Mouse (Mus musculus) retina, postnatal 1 day (tissue): ENCODE measurements around the gene Chchd1.
A peak's percentile ranks its signal among the peaks of the same experiment; 100 is the strongest.
"Not testable (repeated sequence)": the region's sequence is repeated elsewhere in the genome, so short reads cannot be mapped to it uniquely, and the experiment has no call there.

Experiments
- DNase-seq: peaks from one replicate; pipeline ENCODE4 v3.0.0-alpha.2; 2012

The Chchd1 gene

DNA sequence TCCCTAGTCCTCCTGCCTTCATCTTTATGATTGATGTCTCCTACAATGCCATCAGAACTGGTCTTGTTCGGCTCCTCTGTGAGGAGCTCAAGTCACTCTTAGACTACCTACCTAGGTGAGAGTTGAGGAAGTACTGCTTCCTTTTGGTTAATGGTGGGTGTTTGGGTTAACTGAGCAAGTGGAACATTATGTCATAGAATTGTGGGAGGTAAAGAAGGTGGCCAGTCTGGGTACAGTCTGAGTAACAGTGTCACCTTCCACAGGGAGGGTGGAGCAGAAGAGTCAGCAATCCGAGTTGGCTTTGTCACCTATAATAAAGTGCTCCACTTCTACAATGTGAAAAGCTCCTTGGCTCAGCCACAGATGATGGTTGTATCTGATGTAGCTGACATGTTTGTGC, 13.8 kb upstream of the Chchd1 start:
- DNase-seq = no peak

DNA sequence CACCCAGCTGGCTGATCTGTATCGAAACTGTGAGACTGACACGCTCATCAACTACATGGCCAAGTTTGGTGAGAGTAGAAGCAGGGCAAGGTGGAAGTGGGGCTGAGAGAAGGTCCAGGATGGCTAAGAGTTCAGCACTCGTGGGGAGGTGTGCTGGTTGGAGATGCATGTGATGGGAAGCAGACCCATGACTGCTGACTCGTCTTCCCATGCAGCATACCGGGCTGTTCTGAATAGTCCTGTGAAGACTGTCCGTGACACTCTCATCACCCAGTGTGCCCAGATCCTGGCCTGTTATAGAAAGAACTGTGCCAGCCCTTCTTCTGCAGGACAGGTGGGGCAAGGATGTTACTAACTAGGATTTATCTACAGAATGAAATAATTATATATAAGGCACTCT, 11.0 kb upstream of the Chchd1 start:
- DNase-seq = no peak

DNA sequence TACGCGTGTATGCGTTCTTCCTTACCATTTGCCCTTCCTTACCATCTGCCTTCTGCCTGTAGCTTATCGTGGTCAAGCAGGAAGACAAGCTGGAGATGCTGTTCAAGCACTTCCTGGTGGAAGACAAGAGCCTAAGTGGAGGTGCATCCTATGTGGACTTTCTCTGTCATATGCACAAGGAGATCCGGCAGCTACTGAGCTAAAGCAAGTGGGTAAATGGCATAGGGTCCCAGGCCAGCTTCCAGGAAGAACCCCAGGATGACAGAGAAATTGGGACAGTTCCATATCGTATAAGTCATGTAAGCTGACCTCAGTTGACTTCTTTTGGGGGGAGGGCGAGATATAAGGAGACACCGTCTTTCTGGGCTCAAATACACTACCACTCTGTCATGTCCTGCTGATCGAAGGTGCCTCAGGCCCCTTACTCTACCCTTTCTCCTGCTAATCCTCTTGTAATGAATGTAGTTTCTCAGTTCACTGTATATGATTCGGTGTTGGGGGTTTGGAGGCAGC, 9.2 kb upstream of the Chchd1 start:
- DNase-seq = no peak

DNA sequence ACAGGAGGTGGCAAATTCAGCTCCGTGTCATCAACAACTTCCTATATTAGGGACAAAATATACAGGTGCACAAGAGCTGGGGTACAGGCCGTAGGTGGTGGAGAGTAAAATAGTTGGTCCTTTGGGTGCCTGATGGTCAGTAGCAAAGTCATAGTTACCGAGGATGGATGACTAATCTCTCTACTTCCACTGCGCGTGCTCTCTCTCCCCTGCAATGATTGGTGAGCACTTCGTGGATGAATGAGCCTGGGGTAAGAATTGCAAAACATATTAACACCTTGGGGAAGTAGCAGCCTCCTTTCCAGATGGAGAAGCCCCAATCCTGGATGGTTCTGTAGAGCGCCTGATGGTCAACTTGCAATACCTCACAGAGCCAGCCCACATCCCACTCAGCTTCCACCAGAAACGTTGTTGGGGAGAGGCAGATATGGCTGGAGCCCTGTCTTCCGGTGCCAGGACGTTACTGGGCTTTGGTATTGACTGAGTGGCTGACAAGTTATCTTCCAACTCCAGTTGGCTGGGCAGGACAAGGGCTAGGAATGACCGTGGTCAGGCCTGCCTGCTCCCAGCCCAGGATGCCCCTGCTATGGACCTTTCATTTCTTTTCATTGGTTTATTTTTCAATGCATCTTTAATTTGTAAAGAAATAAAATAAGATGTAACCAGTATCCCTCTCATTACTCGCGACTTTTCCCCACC, 8.5 kb upstream of the Chchd1 start:
- peak; percentile 4 for DNase-seq

DNA sequence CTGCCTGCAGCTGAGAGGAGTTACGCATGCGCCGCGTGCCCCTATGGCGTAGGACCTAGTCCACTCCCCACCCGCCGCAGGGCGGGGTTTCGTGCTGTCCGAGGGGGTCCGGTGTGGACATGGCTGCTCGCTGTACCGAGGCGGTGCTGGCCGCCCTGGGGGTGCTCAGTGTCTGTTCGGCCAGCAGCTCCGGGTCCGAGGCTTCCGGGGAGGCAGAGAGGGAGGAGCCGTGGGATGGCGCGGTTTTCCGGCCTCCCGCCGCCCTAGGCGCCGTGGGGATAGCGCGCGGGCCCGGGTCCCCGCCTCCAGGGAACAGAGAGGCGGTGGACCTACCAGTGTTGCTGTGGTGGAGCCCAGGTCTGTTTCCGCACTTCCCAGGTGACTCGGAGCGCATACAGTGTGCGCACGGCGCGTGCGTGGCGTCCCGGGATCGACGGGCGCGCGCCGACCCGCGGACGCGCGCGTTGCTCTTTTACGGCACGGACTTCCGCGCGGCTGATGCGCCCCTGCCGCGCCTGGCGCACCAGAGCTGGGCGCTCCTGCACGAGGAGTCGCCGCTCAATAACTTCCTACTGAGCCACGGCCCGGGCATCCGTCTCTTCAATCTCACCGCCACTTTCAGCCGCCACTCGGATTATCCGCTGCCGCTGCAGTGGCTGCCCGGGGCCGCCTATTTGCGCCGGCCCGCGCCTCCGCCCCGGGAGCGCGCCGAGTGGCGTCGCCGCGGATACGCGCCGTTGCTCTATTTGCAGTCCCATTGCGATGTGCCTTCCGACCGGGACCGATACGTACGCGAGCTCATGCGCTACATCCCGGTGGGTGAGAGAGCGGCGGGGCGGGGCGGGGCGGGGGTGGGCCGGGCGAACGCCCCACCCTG, 7.7 kb upstream of the Chchd1 start, which contains the start of gene Fut11:
Gene Fut11 (plus strand): TSS at position 85 of the 877 bp plus-strand sequence.
- peak; percentile 92 for DNase-seq

DNA sequence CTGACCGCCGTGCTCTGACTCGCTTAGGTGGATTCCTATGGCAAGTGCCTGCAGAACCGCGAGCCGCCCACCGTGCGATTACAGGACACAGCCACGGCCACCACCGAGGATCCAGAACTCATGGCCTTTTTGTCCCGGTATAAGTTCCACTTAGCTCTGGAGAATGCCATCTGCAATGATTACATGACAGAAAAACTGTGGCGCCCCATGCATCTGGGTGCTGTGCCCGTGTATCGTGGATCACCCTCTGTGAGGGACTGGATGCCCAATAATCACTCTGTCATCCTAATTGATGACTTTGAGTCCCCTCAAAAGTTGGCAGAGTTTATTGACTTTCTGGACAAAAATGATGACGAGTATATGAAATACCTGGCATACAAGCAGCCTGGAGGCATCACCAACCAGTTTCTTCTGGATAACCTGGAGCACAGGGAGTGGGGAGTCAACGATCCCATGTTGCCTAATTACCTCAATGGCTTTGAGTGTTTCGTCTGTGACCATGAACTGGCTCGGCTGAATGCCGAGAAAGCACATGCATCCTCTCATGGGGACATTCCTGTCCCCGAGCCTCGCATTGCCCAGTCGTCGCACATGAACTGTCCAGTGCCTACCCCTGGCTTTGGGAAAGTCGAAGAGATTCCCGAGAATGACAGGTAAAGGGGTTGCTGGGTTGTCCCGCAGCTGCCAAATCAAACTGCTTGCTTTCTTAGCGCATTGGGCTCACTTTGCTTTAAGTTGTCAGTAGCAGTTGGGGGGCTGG, 6.9 kb upstream of the Chchd1 start:
- peak; percentile 11 for DNase-seq

DNA sequence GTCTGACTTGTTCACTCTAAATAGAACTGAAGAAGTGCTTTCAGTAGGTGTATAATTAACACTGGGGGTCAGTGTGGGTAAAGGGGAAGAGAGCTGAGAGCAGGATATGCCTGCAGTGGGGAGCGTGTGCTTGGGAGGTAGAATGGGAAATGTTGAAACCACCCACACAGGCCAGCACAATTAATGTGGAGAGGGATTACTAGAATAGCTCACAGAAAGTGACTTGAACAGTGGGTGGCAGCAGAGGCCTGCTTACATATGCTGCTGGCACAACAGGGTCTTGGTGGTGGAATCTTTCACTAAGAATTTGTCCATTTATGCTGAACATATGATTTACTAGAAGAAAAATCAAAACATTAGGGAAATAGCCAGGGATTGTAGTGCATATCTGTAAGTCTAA, 5.8 kb upstream of the Chchd1 start:
- peak; percentile 59 for DNase-seq

DNA sequence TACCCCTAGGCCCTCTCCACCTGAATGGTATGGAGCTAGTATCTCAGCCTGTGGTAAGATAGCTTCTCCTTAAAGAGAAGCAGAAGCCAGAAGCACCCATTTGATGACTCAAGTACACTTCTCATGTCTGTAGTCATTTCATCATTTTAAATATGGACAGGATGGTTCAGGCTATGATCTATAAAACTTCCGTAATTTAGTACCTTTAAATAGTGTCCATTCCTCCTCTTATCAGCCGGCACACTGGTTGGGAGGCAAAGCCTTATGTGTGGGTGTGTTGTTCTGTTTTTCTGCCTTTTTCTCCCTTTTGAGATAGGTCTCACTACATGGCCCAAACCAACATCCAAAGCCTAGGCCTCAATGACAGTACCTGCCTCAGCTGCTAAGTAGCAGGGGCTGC, 4.3 kb upstream of the Chchd1 start:
- DNase-seq = no peak

DNA sequence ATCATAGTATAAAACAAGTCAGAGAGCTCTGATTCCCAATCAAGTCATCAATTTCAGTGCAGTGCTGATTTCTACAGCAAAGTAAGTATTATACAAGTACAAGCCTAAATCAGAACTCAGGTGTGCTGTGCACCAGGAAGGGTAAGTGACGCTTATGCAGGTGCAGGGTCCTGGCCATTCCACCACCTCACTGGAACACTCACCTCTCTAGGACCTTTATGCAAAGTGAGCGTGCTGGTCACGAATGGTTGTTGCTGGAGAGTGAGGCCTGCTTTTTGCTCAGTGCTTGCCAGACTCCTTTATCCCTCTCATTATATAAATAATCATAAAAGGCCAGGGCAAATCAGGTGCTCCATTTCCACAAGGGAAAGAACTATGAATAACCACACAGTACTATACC, 2.4 kb upstream of the Chchd1 start:
- DNase-seq = no peak

DNA sequence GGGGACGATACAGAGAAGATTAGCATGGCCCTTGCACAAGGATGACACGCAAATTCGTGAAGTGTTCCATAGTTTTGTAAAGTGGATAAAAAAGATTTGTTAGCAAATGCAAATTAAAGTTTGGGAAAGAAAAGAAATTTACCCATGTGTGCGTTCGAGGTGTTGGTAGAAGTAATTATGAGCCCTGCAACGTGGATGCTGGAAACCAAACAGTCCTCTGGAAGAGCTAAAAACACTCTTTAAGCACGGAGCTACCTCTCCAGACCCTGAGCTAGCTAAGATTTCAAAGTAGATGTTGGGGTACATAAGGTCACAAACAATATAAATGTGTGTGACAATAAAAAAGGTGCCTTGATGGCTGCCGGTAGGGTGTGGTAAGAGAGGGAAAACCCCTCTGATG, 1.3 kb upstream of the Chchd1 start:
- no peak for DNase-seq

DNA sequence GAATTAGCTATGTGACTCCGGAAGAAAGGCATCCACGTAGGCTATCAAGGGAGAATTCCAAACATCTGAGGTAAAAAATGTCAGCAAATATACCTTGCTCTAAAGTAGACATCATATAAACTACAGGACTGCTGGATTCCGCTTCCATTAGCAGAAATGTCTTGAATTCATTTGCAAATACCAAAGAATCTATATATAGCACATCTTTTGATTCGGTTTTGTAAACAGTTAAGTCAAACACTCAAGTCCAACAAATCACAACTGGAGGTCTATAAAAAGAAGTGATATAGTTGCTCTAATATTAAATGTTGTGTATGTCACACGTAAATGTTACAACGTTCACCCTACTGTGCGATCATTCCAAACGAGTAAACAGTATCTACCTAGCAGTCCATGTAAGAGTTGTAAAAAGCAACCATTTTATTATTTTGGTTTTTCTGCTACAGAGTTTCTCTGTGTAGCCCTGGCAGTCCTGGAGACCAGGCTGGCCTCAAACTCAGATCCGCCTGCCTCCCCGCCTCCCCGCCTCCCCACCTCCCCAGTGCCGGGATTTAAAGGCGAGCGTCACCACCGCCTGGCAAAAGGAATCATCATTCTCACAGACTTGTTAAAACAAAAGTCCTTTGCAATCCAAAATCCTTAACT, 588 bp upstream of the Chchd1 start:
- no peak for DNase-seq

DNA sequence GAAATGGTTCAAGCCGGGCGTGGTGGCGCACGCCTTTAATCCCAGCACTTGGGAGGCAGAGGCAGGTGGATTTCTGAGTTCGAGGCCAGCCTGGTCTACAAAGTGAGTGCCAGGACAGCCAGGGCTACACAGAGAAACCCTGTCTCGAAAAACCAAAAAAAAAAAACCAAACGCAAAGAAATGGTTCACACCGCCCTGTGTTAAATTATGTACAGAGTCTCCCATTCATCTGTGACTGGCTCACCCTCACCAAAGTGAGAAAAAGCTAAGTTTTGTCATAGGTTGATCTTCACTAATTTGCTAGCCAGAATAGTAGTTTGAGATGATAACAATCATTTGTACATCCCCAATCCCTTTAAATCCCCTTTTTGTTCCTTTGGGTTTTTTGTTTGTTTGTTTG, 655 bp downstream of the Chchd1 start:
- DNase-seq = not testable (repeated sequence)

DNA sequence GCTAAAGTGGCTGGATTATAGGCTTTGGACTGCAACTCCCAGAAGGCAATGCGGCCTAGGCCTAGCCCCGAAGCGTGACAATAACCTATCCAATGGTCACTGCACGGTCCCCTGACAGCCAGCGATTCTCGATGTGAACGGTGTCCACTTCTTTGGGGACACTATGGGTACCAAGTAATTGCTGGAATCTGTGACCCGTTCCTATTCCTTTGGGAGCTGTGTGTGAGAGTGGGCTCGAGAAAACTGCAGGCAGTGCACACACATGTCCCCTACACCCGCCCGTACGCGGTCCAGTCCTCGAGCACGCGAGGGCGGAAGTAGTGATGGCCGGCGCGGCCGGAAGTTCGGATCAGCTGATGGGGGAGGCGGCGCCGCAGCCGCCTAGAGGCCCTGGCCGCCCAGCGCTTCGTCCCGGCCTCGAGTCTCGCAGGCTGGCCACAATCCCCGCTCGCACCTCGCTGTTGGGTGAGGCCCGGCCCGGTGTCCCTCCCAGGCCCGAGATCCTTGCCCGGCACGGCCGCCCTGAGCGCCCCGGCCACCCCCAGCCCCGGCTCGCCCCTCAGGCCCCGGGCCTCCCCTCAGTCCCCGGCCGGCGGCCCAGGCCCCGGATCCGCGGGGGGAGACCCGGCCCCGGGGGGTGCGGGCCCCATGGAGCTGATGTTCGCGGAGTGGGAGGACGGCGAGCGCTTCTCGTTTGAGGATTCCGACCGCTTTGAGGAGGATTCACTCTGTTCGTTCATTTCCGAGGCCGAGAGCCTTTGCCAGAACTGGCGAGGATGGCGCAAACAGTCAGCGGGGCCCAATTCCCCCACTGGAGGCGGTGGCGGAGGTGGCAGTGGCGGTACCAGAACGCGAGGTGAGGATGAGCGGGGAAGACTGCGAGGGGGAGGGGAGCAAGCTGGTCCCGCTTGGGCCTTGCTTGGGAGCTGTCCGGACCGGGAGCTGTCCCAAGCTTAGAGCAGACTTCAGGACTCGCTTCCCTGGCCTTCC, 4.7 kb downstream of the Chchd1 start, which contains the start of gene Zswim8:
Gene Zswim8 (plus strand): TSS at position 352 of the 990 bp plus-strand sequence.
- DNase-seq = peak; percentile 95

DNA sequence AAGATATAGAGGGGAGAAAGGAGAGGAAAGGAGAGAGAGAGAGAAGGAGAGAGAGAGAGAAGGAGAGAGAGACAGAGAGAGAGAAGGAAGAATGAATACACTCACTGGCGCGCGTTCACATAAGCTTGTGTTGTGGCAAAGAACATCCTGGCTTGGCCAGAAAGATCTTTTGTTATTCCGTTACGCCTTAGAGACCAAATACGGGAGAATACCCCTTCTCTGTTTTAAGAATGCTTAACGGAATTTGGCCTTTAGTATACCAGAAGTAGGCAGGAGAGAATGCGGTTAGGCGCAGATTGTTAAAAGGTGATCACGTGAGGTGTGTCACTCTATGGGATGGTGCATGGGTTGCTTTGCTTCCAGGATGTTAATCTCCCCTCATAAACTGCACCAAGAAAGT, 5.4 kb downstream of the Chchd1 start:
- no peak for DNase-seq

DNA sequence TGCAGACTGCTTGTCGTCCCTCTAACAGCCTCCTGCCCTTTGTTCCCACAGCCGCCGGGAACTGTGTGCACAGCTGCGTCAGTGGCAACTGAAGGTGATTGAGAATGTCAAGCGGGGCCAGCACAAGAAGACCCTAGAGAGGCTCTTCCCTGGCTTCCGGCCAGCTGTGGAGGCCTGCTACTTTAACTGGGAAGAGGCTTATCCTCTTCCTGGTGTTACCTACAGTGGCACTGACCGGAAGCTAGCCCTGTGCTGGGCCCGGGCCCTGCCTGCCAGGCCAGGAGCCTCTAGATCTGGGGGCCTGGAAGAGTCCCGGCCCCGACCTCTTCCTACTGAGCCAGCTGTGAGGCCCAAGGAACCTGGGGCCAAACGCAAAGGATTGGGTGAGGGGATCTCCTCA, 11.0 kb downstream of the Chchd1 start:
- DNase-seq = no peak

DNA sequence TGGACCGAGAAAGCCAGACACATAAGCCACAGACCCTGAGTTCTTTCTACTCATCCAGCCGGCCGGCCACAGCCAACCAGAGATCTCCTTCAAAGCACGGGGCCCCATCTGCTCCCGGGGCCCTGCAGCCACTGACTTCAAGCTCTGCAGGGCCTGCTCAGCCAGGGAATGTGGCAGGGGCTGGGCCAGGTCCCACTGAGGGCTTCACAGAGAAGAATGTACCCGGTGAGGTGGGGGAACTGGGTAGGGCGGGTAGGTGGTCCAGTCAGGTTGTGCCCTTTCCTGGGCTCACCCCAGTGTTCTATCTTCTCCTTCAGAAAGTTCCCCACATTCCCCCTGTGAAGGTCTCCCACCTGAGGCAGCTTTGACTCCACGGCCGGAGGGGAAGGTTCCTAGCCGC, 15.6 kb downstream of the Chchd1 start:
- DNase-seq = no peak

DNA sequence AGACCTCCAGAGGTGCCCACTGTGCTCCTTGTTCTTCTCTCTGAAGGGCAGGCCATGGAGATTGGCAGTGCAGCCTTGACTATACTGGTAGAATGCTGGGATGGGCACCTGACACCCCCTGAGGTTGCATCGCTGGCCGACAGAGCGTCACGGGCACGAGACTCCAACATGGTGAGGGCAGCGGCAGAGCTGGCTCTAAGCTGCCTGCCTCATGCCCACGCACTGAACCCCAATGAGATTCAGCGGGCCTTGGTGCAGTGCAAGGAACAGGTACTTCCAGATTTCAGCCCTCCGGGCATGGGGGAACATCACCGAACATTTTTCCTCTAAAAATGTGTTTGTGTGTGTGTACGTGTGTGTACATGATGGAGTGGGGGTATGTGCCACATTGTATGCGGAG, 17.0 kb downstream of the Chchd1 start:
- no peak for DNase-seq

DNA sequence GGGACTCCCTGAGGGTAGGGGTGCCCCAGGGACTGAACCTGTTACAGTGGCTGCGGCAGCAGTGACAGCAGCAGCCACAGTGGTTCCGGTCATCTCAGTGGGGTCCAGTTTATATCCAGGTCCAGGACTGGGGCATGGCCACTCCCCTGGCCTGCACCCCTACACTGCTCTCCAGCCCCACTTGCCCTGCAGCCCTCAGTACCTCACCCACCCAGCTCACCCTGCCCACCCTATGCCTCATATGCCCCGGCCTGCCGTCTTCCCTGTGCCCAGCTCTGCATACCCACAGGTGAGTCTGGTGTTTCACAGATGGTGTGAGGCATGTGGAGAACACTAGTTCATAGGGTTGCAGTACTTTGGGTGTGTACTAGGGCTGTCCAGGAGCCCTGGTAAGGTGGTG, 18.6 kb downstream of the Chchd1 start:
- no peak for DNase-seq

DNA sequence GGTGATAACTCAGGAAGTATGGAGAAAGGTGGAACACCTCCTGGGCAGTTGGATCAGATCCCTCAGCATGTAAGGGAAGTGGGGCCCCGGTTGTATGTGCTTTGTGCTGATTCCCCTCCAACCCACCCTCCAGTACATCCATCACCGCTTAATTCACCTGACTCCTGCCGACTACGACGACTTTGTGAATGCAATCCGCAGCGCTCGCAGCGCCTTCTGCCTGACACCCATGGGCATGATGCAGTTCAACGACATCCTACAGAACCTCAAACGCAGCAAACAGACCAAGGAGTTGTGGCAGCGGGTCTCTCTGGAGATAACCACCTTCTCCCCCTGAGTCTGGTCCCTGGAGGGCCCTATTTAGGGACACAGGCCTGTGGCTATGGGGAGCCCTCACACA, 20.2 kb downstream of the Chchd1 start:
- DNase-seq = no peak

DNA sequence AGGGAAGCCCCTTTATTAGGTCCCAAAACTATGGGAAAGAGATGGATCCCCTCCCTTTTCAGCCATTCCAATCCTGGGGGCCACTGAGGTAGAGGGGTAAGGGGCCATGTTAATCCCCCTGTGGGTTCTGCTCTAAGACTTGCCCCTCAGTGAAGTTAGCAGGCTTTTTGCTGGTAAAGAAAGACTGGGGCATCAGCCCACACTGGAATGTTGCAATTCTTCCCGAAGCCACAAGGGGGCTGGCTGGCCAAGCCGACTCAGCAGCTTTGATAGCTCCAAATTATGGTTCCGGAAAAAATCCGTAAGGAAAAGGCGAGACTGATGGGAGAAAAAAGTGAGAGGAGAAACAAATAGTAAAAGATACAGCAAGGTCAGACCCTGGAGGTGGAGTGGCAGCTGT, 21.2 kb downstream of the Chchd1 start:
- DNase-seq = peak; percentile 67

DNA sequence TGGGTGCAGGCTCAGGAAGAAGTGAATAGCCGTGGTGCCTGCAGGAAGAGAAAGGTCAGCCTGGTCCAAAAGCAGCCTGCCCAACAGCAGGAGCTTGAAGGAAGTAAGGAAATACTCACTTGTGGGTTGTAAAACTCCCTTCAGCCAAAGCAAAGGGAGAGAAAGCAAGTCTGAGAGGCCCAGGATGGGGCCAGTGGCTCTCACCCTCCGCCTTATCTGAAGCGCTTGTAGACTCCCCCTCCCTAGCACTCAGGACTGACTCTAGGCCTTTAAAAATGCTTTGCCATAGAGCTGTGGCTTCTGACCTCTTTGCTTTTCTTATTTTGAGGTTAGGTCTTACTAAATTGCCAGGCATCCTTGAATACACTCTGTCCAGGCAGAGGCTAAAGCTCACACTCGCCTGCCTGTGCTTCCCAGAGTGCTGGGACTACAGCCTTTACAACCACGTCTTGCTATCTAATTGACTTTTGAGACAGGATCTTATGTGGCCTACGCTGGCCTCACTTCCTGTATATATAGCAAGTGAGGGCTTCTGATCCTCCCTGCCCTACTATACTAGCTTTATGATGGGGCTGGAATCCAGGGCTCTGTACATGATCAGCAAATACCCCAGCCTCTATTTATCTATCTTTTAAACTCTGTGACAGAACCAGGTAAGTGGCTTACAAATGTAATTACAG, 23.0 kb downstream of the Chchd1 start:
- DNase-seq = no peak
